Mouse (Mus musculus) heart, embryonic 13.5 days (tissue): ENCODE measurements around the gene Vgll4. TPM values are rescaled to one million over a fixed set of nuclear protein-coding genes. Genes with fewer than 3 reads are reported as not detected.
A peak's percentile ranks its signal among the peaks of the same experiment; 100 is the strongest.
"Not testable (repeated sequence)": the region's sequence is repeated elsewhere in the genome, so short reads cannot be mapped to it uniquely, and the experiment has no call there.

Experiments
- ATAC-seq: fragments of 200-750 bp; cut with Nextera tagmentation; 2 replicates; pipeline ENCODE4 v1.8.0; 2017; ENCODE audit warnings: moderate TSS enrichment; ENCODE audit not compliant: insufficient number of reproducible peaks, low FRiP score, low TSS enrichment; ENCODE audit errors: extremely low read depth
- H3K27ac ChIP-seq: fragments of 300-500 bp; sonication (generic); replicated peaks from 2 replicates; pipeline ENCODE4 v1.5.1; 2015; ENCODE audit warnings: moderate library complexity, mild to moderate bottlenecking, inconsistent platforms
- H3K27me3 ChIP-seq: fragments of 300-500 bp; sonication (generic); replicated peaks from 2 replicates; pipeline ENCODE4 v1.6.1; 2015; ENCODE audit warnings: mild to moderate bottlenecking, inconsistent platforms
- H3K36me3 ChIP-seq: fragments of 300-500 bp; sonication (generic); 2 replicates; pipeline ENCODE4 v1.6.1; 2015; ENCODE audit warnings: mild to moderate bottlenecking, inconsistent platforms
- H3K4me1 ChIP-seq: fragments of 300-500 bp; sonication (generic); 2 replicates; pipeline ENCODE4 v1.6.1; 2015; ENCODE audit warnings: inconsistent platforms
- H3K4me2 ChIP-seq: fragments of 300-500 bp; sonication (generic); 2 replicates; pipeline ENCODE4 v1.6.1; 2015; ENCODE audit warnings: inconsistent platforms, mild to moderate bottlenecking, moderate library complexity
- H3K4me3 ChIP-seq: fragments of 300-500 bp; sonication (generic); 2 replicates; pipeline ENCODE4 v1.5.1; 2015; ENCODE audit warnings: moderate library complexity, mild to moderate bottlenecking, inconsistent platforms
- H3K9ac ChIP-seq: fragments of 300-500 bp; sonication (generic); 2 replicates; pipeline ENCODE4 v1.6.1; 2015; ENCODE audit warnings: inconsistent platforms, mild to moderate bottlenecking, moderate library complexity
- H3K9me3 ChIP-seq: fragments of 300-500 bp; sonication (generic); 2 replicates; pipeline ENCODE4 v1.6.1; 2016; ENCODE audit warnings: inconsistent platforms
- WGBS: fragments of 180-500 bp; shearing (Covaris S2); methylation state at CpG from one replicate; pipeline ENCODE4 v1.1.7; 2015; ENCODE audit warnings: mixed read lengths; 5-methylcytosine and 5-hydroxymethylcytosine counted together
- polyA plus RNA-seq: library from polyadenylated mRNA; unstranded; fragments of >200 nt; fragmentation: Nextera tagmentation; extraction: Ambion mirVana; gene quantifications from 2 replicates; pipeline ENCODE4 v1.2.1, GENCODE M21; 2015

Vgll4 gene
- polyA plus RNA-seq, 1 experiment from 2014 or later = 62.5 TPM

- Histone ChIP-seq H3K27ac (no peak overlapping the region), H3K4me1 (peaks cover 20% of the 10 kb centered on the region), H3K9ac (no peak overlapping the region), H3K9me3 (0 out of 2 replicates have a peak, but pooled peaks cover 4% of the 10 kb centered on the region), H3K4me3 (no peak overlapping the region), H3K4me2 (no peak overlapping the region), H3K27me3 (no peaks in the 10 kb centered on the region), H3K36me3 (no peaks in the 10 kb centered on the region)
- 27% methylated on average over 6 of the region's 6 CpGs for WGBS
- no peak for ATAC-seq
Observed at GRCm38 (mm10) chr6:114926369-114927157, 43.2 kb downstream of the Vgll4 start.

GRCm38 (mm10) chr6:114925196-114925595 lies 44.6 kb downstream of the Vgll4 start:
- Histone ChIP-seq H3K4me2 (no peak overlapping the region), H3K4me1 (peaks cover 12% of the 10 kb centered on the region), H3K27ac (no peak overlapping the region), H3K27me3 (no peaks in the 10 kb centered on the region), H3K36me3 (no peaks in the 10 kb centered on the region), H3K4me3 (no peak overlapping the region), H3K9me3 (0 out of 2 replicates have a peak, but pooled peaks cover 4% of the 10 kb centered on the region), H3K9ac (no peak overlapping the region)
- no peak for ATAC-seq
- WGBS = 82% methylated on average over 4 of the region's 4 CpGs

DNA sequence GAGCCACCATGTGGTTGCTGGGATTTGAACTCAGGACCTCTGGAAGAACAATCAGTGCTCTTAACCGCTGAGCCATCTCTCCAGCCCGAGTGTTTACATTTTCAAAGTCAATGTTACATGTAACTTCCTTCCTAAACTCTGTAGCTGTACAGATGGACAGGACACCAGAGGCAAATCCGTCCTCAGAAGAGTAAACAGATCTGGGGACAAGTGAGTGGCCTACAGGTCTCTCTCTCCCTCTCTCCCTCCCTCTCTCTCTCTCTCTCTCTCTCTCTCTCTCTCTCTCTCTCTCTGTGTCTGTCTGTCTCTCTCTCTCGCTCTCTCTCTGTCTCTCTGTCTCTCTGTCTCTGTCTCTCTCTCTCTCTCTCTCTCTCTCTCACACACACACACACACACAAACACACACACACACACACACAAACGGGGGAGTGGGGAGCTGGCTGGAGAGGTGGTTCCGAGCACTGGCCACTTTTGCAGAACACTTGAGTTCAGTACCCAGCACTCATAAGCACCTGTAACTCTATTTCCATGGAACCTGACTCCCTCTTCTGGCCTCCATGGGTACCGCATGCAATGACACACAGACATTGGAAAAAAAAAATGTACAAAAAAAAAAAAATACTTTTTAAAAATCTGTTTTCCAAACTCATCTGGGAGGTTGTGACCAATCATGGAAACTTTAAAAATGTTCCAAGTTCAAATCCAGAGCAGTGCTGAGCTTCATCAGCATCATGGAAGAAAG lies 47.3 kb downstream of the Vgll4 start:
- H3K27me3 ChIP-seq, H3K9me3 ChIP-seq, ATAC-seq, H3K4me3 ChIP-seq, H3K9ac ChIP-seq, H3K27ac ChIP-seq, H3K36me3 ChIP-seq, H3K4me2 ChIP-seq: not testable (repeated sequence)
- H3K4me1 ChIP-seq = peaks cover 22% of the 10 kb centered on the region
- WGBS = 79% methylated on average over 7 of the region's 7 CpGs

DNA sequence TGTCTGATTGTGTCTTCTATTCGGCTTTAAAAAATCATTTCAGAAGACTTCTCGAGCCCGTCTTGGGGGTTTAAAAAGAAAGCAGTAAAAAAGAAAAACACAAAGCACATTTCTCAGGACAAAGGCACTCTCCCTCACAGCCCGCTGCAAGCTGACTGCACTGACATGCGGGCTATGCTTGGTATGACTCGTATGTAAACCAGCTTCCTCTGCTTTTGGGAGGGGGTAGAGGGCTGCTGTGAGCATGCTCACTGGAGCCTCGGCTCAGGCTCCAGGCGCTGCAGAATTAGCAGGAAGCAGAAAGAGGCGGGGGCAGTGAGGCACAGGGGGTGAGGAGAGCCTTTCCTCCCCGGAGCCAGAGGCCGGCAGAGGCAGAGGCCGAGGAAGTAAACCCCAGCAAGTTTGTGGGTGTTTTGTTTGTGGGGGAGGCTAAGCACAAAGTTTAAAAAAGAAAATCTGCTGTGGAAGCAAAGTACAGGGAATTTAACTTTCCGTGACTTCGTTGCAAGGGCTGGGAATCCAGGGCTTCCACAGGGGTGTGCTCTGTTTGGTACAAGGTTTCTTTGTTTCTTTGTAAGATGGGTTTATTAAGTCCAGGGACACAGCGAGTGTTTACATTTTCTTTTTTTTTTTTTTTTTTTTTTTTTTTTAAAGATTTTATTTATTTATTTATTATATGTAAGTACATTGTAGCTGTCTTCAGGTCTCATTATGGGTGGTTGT lies 48.0 kb downstream of the Vgll4 start:
- H3K36me3 ChIP-seq = 0 out of 2 replicates have a peak, but pooled peaks cover 3% of the 10 kb centered on the region
- peak; percentile 87 for ATAC-seq
- peak overlapping the region; percentile 94 for H3K9ac ChIP-seq
- WGBS = 9% methylated on average over 15 of the region's 15 CpGs
- H3K9me3 ChIP-seq = 0 out of 2 replicates have a peak, but pooled peaks cover under 1% of the 10 kb centered on the region
- no peaks in the 10 kb centered on the region for H3K27me3 ChIP-seq
- H3K4me1 ChIP-seq = peaks cover 29% of the 10 kb centered on the region
- peak overlapping the region; percentile 76 for H3K4me3 ChIP-seq
- peak overlapping the region; percentile 84 for H3K4me2 ChIP-seq
- peak overlapping the region; percentile 94 for H3K27ac ChIP-seq

DNA sequence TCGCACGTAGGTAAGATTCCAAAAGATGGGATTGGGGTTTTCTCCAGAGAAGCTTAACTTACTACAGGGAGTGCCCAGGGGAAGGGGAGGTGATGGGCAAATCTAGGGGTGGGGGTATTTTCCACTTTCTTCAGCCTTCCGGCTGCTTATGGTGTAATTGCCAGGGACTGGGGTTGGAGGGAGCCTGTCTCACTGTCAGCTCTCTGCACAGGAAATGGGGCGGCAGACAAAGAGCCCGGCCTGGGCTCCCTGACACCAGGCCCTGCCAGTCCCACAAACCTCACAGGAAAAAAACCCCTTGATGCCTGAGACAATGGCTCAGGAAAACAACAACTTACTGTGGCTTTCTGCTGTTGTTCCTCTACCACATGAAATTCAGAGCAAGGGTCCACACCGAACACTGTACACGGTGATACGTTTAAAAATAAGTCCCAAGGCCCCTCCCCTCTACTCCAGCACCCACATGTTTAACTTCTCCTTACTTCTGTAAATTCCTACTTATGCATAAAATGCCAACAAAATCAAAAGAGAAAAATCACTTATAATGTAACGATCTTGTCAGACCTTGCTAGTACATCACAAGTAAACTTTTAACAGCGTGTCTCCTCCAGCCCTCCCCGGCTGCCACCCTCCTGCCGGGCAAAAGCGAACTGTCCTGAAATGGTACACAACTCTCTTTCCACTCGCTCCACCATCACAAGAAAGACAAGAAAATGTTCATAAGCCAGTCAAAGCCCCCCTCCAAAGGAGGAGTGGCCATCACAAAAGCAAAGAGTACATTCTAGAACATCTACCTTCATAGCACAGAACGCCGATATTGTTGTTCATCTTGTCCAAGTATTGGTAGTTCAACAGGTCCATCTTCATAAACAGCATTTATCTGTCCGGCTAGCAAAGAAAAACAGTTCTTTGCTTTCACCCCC lies 49.0 kb downstream of the Vgll4 start:
- peaks cover 39% of the 10 kb centered on the region for H3K4me1 ChIP-seq
- peak overlapping the region; percentile 94 for H3K9ac ChIP-seq
- peak overlapping the region; percentile 94 for H3K27ac ChIP-seq
- no peaks in the 10 kb centered on the region for H3K27me3 ChIP-seq
- H3K9me3 ChIP-seq = no peaks in the 10 kb centered on the region
- ATAC-seq = peak; percentile 34; the same call in 1 of the 2 replicates
- WGBS = 4% methylated on average over 17 of the region's 17 CpGs
- 0 out of 2 replicates have a peak, but pooled peaks cover 3% of the 10 kb centered on the region for H3K36me3 ChIP-seq
- peak overlapping the region; percentile 84 for H3K4me2 ChIP-seq
- H3K4me3 ChIP-seq = peak overlapping the region; percentile 76

GRCm38 (mm10) chr6:114919670-114920313 lies 50.0 kb downstream of the Vgll4 start:
- ATAC-seq = no peak
- H3K4me3 ChIP-seq = peak overlapping the region; percentile 76
- H3K4me1 ChIP-seq = peaks cover 49% of the 10 kb centered on the region
- H3K27me3 ChIP-seq = no peaks in the 10 kb centered on the region
- H3K36me3 ChIP-seq = 0 out of 2 replicates have a peak, but pooled peaks cover 3% of the 10 kb centered on the region
- no peaks in the 10 kb centered on the region for H3K9me3 ChIP-seq
- peak overlapping the region; percentile 94 for H3K9ac ChIP-seq
- 14% methylated on average over 9 of the region's 9 CpGs for WGBS
- peak overlapping the region; percentile 94 for H3K27ac ChIP-seq
- peak overlapping the region; percentile 84 for H3K4me2 ChIP-seq

DNA sequence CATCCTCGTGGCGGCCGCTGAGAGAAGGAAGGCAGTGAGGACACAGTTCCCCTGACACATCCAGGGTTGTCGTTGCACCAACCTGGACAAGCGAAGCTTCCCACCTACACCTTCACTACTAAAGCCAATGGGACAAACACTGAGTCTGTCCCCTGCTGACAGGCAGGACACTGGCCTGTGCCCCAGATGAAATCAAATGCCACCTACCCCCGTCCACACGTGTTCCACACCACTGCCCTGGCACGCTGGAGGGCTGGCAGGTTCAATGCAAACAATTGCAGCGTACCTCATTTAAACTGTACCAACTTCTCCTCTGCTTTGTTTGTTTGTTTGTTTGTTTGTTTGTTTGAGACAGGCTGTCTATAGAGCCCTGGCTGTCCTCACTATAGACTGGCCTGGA lies 50.8 kb downstream of the Vgll4 start:
- Histone ChIP-seq H3K27ac (peak overlapping the region; percentile 77), H3K36me3 (0 out of 2 replicates have a peak, but pooled peaks cover 3% of the 10 kb centered on the region), H3K4me1 (peaks cover 57% of the 10 kb centered on the region), H3K9ac (peak overlapping the region; percentile 94), H3K4me3 (peak overlapping the region; percentile 76), H3K27me3 (no peaks in the 10 kb centered on the region), H3K4me2 (peak overlapping the region; percentile 84), H3K9me3 (no peaks in the 10 kb centered on the region)
- no peak for ATAC-seq
- 67% methylated on average over 9 of the region's 9 CpGs for WGBS

GRCm38 (mm10) chr6:114917770-114918635 lies 51.8 kb downstream of the Vgll4 start:
- Histone ChIP-seq H3K9ac (peak overlapping the region; percentile 94), H3K27ac (peak overlapping the region; percentile 77), H3K9me3 (no peaks in the 10 kb centered on the region), H3K36me3 (0 out of 2 replicates have a peak, but pooled peaks cover 3% of the 10 kb centered on the region), H3K4me3 (peak overlapping the region; percentile 76), H3K4me1 (peaks cover 67% of the 10 kb centered on the region), H3K27me3 (no peaks in the 10 kb centered on the region), H3K4me2 (peak overlapping the region; percentile 84)
- WGBS = 60% methylated on average over 14 of the region's 14 CpGs
- ATAC-seq = no peak

GRCm38 (mm10) chr6:114917129-114917528 lies 52.7 kb downstream of the Vgll4 start:
- H3K4me3 ChIP-seq = peak overlapping the region; percentile 76
- peaks cover 76% of the 10 kb centered on the region for H3K4me1 ChIP-seq
- H3K36me3 ChIP-seq = 0 out of 2 replicates have a peak, but pooled peaks cover 3% of the 10 kb centered on the region
- H3K9ac ChIP-seq = peak overlapping the region; percentile 94
- no peaks in the 10 kb centered on the region for H3K9me3 ChIP-seq
- no peaks in the 10 kb centered on the region for H3K27me3 ChIP-seq
- ATAC-seq = no peak
- 52% methylated on average over 11 of the region's 11 CpGs for WGBS
- H3K4me2 ChIP-seq = peak overlapping the region; percentile 84
- peak overlapping the region; percentile 77 for H3K27ac ChIP-seq
